Mouse (Mus musculus) thymus, adult 2 months (tissue): ENCODE measurements around the gene Gm10134.

Experiments
- CTCF ChIP-seq: fragments of 200-500 bp; IDR thresholded peaks from 2 replicates; pipeline ENCODE4 v1.5.1; 2012; ENCODE audit warnings: mild to moderate bottlenecking, control low read depth, low read length, moderate library complexity, borderline replicate concordance; ENCODE audit not compliant: control insufficient read depth, poor library complexity, insufficient read depth; ENCODE audit errors: extremely low read depth
- POLR2A ChIP-seq: fragments of 200-500 bp; IDR thresholded peaks from 2 replicates; pipeline ENCODE4 v1.6.1; 2012; ENCODE audit warnings: mild to moderate bottlenecking, low read length, control low read depth, moderate library complexity; ENCODE audit not compliant: control insufficient read depth, poor library complexity, insufficient read depth; ENCODE audit errors: extremely low read depth

DNA sequence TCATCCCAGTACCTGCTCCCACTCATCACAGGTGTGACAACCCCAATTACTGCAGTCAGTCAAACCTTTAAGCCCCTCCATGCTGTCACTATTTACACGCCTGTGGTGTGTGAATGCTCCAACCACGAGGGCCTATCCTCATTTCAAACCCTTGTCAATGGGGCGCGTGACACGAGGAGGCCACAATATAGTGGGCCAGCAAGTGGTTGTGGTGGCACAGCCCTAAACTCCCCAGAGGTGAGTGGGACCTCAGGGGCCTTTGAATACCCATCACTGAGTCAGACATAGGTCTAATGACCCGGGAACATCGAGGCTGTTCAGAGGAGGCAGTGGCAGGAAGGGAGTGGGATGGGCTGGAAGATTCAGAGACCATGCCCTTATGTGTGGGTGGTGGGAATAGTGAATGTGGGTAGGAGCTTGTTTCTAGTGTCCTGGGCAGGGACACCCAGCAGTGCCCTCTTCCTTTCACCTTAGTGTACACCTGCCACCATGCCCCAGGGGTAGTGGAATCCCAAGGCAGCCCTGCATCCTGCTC lies 28.1 kb downstream of the Gm10134 start:
- no peak for TF ChIP-seq CTCF
- TF ChIP-seq POLR2A = no peak
